ENCODE assay signal across 9 mouse cellular contexts in genomic region chr3:95673707-95674211, GRCm38 (mm10). TPM values are rescaled to one million over a fixed set of nuclear protein-coding genes. Genes with fewer than 3 reads are reported as not detected.
DNase-seq lines count a peak whose midpoint lies in the region; ATAC-seq and TF ChIP-seq lines count a peak whose summit lies in the region.
"Had no signal": no experiment of that assay in that cellular context is flagged by ENCODE, and none has a peak within 500 bp of the region (broad histone marks: within the 10 kb centered on the region; RNA-seq: fewer than 3 reads in every experiment).

No protein-coding gene starts in this region.

- H3K4me3 ChIP-seq in kidney, adult 2 months (ENCODE audit: insufficient read depth, low read depth, low read length): no peak overlapping the region
- peak overlapping the region; percentile 34 for H3K4me3 ChIP-seq in brown adipose tissue, adult 24 weeks (ENCODE audit: insufficient read depth, low read depth, low read length)
- no peak overlapping the region for H3K4me3 ChIP-seq in hindbrain, embryonic 12.5 days
- peak overlapping the region; percentile 13 for H3K4me3 ChIP-seq in lung, embryonic 16.5 days (ENCODE audit: low read length)

- H3K9me3 ChIP-seq in hindbrain, embryonic 12.5 days (replicated peaks): no peaks in the 10 kb centered on the region
- no peaks in the 10 kb centered on the region for H3K9me3 ChIP-seq in lung, embryonic 16.5 days (ENCODE audit: control insufficient read depth, low read length)

- TF ChIP-seq CTCF in kidney, adult 2 months (conservative IDR thresholded peaks at IDR 0.05; ENCODE audit: insufficient read depth, insufficient read length, low read depth, low read length): no peak

- H3K4me2 ChIP-seq in hindbrain, embryonic 12.5 days (replicated peaks): peak overlapping the region; percentile 17
- peak overlapping the region; percentile 47 for H3K4me2 ChIP-seq in lung, embryonic 16.5 days (ENCODE audit: low read depth, low read length)

- no peak for TF ChIP-seq POLR2A in kidney, adult 2 months (IDR thresholded peaks at IDR 0.05; ENCODE audit: low read depth, low read length)

- peak; percentile 45 for DNase-seq in kidney, adult 2 months
- DNase-seq in kidney, adult 18-20 months: no peak
- DNase-seq in gastrocnemius, postnatal 14 days: no peak
- DNase-seq in cerebellum, adult 9-11 months: no peak

- intact Hi-C loops in gastrocnemius, postnatal 14 days (cut with DNase I; ENCODE audit: low total_unique reads): no loop called here

- no peak overlapping the region for H3K9ac ChIP-seq in hindbrain, embryonic 12.5 days
- H3K9ac ChIP-seq in lung, embryonic 16.5 days (ENCODE audit: low read length): peak overlapping the region; percentile 55

- 22% methylated on average over 11 of the region's 11 CpGs for WGBS in kidney, adult 2 months
- 21% methylated on average over 11 of the region's 11 CpGs for WGBS in hindbrain, embryonic 12.5 days
- 6% methylated on average over 11 of the region's 11 CpGs for WGBS in lung, embryonic 16.5 days

- H3K4me1 ChIP-seq in kidney, adult 2 months (ENCODE audit: control insufficient read depth, insufficient read depth, low read length): peaks cover 41% of the 10 kb centered on the region
- H3K4me1 ChIP-seq in brown adipose tissue, adult 24 weeks (ENCODE audit: control insufficient read depth, insufficient read depth, insufficient read length, low read length): peaks cover 44% of the 10 kb centered on the region
- H3K4me1 ChIP-seq in hindbrain, embryonic 12.5 days: peaks cover 38% of the 10 kb centered on the region
- peaks cover 48% of the 10 kb centered on the region for H3K4me1 ChIP-seq in lung, embryonic 16.5 days (replicated peaks; ENCODE audit: control insufficient read depth, insufficient read depth, low read length)

- no peaks in the 10 kb centered on the region for H3K27me3 ChIP-seq in kidney, adult 2 months (replicated peaks; ENCODE audit: control insufficient read depth, insufficient read depth, low read length)
- no peaks in the 10 kb centered on the region for H3K27me3 ChIP-seq in hindbrain, embryonic 12.5 days
- no peaks in the 10 kb centered on the region for H3K27me3 ChIP-seq in lung, embryonic 16.5 days (ENCODE audit: control insufficient read depth, insufficient read depth, low read depth, low read length)
- H3K27me3 ChIP-seq: Patski had no signal

- ATAC-seq in hindbrain, embryonic 12.5 days (ENCODE audit: low FRiP score): peak; percentile 32; the same call in 1 of the 2 replicates
- ATAC-seq in lung, embryonic 16.5 days (ENCODE audit: low read depth): 0 out of 2 replicates have a peak, but pooled peaks have one; percentile 7
- no peak for ATAC-seq in inflammation-experienced regulatory T-cells, adult 6 months
- ATAC-seq: Patski had no signal

- H3K27ac ChIP-seq in kidney, adult 2 months (ENCODE audit: insufficient read depth, low read depth, low read length): peak overlapping the region; percentile 83
- peak overlapping the region; percentile 93 for H3K27ac ChIP-seq in brown adipose tissue, adult 24 weeks (replicated peaks; ENCODE audit: low read depth, low read length)
- peak overlapping the region; percentile 71 for H3K27ac ChIP-seq in hindbrain, embryonic 12.5 days
- H3K27ac ChIP-seq in lung, embryonic 16.5 days (ENCODE audit: low read length): peak overlapping the region; percentile 99

- no peaks in the 10 kb centered on the region for H3K36me3 ChIP-seq in kidney, adult 2 months (ENCODE audit: control insufficient read depth, insufficient read depth, low read length)
- H3K36me3 ChIP-seq in hindbrain, embryonic 12.5 days: peaks cover 28% of the 10 kb centered on the region
- peaks cover 8% of the 10 kb centered on the region; the same call in 1 of the 2 replicates for H3K36me3 ChIP-seq in lung, embryonic 16.5 days (ENCODE audit: control insufficient read depth, insufficient read depth, low read length)

RNA-seq across cellular contexts. Expression of gene Adamtsl4, which starts 14.0 kb away (rescaled TPM):
- 5.2 and 6.0 TPM in 2 replicates for polyA plus RNA-seq in kidney, adult 2 months (2012; rRNA removed)
- 2.5 and 6.6 TPM in 2 replicates for polyA plus RNA-seq in brown adipose tissue, adult 24 weeks (2012; ENCODE audit: insufficient read depth, insufficient read length, missing spikeins)
- 0.65 and 1.2 TPM in 2 replicates for polyA plus RNA-seq in hindbrain, embryonic 12.5 days (2016; fragmentation: Nextera tagmentation; extraction: Ambion mirVana)
- polyA plus RNA-seq in lung, embryonic 16.5 days (2015; fragmentation: Nextera tagmentation; extraction: Ambion mirVana): 4.4 and 5.5 TPM in 2 replicates
- 1 to 10 TPM; 2.0 to 4.6 (median 2.2) TPM for polyA plus RNA-seq in inflammation-experienced regulatory T-cells, adult 6 months (2017; shearing (Covaris generic))
- total RNA-seq in gastrocnemius, postnatal 14 days (2021): 10 to 100 TPM; 27.1 to 50.8 TPM

RNA-seq across cellular contexts. Expression of gene Mcl1, which starts 15.2 kb away (rescaled TPM):
- polyA plus RNA-seq in kidney, adult 2 months (2012; rRNA removed): 31.9 and 43.0 TPM in 2 replicates
- polyA plus RNA-seq in brown adipose tissue, adult 24 weeks (2012; ENCODE audit: insufficient read depth, insufficient read length, missing spikeins): 56.1 and 61.6 TPM in 2 replicates
- polyA plus RNA-seq in hindbrain, embryonic 12.5 days (2016; fragmentation: Nextera tagmentation; extraction: Ambion mirVana): 86.4 TPM in 2 replicates
- 23.1 and 31.7 TPM in 2 replicates for polyA plus RNA-seq in lung, embryonic 16.5 days (2015; fragmentation: Nextera tagmentation; extraction: Ambion mirVana)
- 10 to 100 TPM; 50.5 to 86.1 (median 61.6) TPM for polyA plus RNA-seq in inflammation-experienced regulatory T-cells, adult 6 months (2017; shearing (Covaris generic))
- total RNA-seq in gastrocnemius, postnatal 14 days (2021): 100 to 1,000 TPM in 1 of 2 experiments, 10 to 100 TPM in 1; 98.8 to 124 TPM

RNA-seq across cellular contexts. Expression of gene Ensa, which starts 49.0 kb away (rescaled TPM):
- 9.9 and 13.2 TPM in 2 replicates for polyA plus RNA-seq in kidney, adult 2 months (2012; rRNA removed)
- 38.4 and 51.4 TPM in 2 replicates for polyA plus RNA-seq in brown adipose tissue, adult 24 weeks (2012; ENCODE audit: insufficient read depth, insufficient read length, missing spikeins)
- 91.3 and 97.5 TPM in 2 replicates for polyA plus RNA-seq in hindbrain, embryonic 12.5 days (2016; fragmentation: Nextera tagmentation; extraction: Ambion mirVana)
- 61.6 and 65.0 TPM in 2 replicates for polyA plus RNA-seq in lung, embryonic 16.5 days (2015; fragmentation: Nextera tagmentation; extraction: Ambion mirVana)
- 10 to 100 TPM; 68.7 to 89.9 (median 76.3) TPM for polyA plus RNA-seq in inflammation-experienced regulatory T-cells, adult 6 months (2017; shearing (Covaris generic))
- 10 to 100 TPM; 78.4 to 79.8 TPM for total RNA-seq in gastrocnemius, postnatal 14 days (2021)

Comparison
In these comparisons a context has a peak if more than half of its experiments do, and no peak if none do; other contexts are left out.
1. H3K4me3 ChIP-seq: peak in brown adipose tissue, adult 24 weeks (single experiment) and lung, embryonic 16.5 days (single experiment); none in kidney, adult 2 months (single experiment) and hindbrain, embryonic 12.5 days (single experiment).
2. Peak in every context shown above with its lines, with median percentiles within 50 percentile points of each other: H3K27ac ChIP-seq.